Mouse (Mus musculus): ENCODE data around the gene Rasal1. TPM values are rescaled to one million over a fixed set of nuclear protein-coding genes. Genes with fewer than 3 reads are reported as not detected.

The Rasal1 gene
- polyA plus RNA-seq (2014; fragmentation: Illumina TruSeq; extraction: RNeasy Lipid Tissue Mini Kit (QIAGEN cat#74804); ENCODE audit: low read depth, low replicate concordance): not detected

DNA sequence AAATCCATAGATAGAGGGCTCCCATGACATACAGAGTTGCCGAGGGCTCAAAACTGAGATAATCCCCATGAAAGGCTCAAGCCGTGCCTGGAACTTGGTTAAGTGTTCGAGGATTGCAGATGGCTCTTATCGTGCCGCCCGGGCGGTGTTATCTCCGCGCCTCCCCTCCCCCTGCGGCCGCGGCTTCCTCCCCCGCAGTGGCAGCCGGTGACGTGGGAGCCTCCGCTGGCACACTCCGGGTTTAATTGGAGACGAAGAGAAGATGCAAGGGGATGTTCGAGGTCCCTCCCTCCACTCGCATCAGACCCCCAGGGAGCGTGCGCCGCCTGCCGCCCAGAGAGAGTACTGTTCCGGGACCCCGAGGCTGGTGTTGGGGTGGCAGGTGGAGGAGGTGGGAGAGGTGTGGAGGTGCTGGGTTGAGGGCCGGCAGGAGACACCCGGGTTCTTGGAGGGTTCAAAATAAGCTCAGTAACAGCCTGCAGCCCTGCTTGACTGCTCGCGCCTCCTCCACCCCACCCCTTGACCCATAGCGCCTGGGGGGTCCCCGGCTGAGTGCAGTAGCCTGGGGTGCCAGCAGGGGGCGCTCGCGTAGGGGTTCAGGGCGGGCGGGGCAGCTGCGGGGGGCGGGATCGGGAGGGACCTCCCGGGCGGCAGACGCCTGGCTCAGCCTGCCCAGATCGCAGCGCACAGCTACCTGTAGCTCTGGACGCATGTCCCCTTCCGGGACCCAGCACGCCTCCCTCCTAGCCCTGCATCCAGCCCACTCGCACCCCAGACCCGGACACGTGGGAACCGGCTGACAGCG lies at the start of gene Rasal1:
Gene Rasal1, plus strand, starts transcription at position 244 of the 805 bp plus-strand sequence.

DNA sequence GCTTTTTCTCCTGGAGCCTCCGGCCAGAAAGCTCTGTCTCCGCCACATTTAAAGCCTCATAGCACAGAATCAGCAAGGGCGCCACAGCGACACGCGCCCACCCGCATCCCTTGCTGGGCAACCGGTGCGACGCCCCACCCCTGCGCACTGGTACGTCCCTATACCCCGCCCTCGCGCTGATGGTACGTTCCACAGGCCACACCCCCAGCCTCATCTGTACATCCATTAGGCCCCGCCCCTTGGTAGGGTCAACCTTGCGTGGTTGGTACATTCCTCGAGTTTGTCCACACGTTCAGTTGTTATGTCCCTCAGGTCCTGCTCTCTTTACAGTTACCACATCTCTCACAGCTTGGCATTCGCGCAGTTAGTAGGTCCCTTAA lies 36.2 kb upstream of the Rasal1 start, which contains the start of the genes Rita1 and Ddx54:
Gene Rita1, minus strand, starts transcription at position 148 of the 380 bp plus-strand sequence.
Gene Ddx54, plus strand, starts transcription at position 298 of the 380 bp plus-strand sequence.

DNA sequence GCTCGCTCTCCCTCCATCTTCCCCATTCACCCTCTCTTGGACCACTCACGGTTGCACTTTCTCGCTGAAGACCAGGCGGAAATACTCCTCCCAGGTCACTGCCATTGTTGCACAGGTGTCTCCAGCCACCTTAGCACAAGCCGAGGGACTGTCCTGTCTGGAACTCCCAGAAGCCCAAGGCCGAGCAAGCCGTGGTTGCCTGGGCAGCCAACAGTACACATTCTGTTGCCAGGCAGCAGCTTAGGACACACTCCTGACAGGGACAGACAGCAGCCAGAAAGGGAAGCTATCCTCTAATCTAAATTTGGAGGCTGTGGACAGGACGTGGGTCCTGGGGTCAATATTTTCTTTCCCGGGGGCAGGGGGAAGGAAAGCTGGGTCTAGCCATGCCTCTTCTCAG lies 14.5 kb upstream of the Rasal1 start, which contains the start of gene Cfap73:
Gene Cfap73, minus strand, starts transcription at position 105 of the 400 bp plus-strand sequence.

DNA sequence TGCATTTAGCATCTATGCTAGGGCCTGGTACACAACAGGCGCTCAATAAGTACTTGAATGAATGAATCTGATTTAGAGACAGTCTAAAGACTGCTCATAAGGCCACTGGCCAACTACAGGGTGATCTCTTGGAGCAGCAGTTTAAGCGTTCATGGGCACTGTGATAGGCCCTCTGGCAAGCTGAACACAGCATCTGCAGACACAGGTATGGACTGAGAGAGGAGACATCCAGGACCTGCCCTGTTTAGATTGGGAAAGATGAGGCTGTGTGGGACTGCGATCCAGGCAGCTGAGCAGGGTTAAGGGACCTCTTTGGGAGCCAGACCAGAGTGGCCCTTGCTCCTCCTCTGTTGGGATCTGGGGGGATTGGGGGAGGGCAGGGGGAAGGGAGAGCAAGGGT lies 63.2 kb downstream of the Rasal1 start, which contains the start of gene Dtx1:
Gene Dtx1, minus strand, starts transcription at position 101 of the 400 bp plus-strand sequence.

Other genes with a start within 250 kb of the Rasal1 start
- not detected for gene Lhx5, start 217.1 kb upstream of the Rasal1 start, polyA plus RNA-seq (2014; fragmentation: Illumina TruSeq; extraction: RNeasy Lipid Tissue Mini Kit (QIAGEN cat#74804); ENCODE audit: low read depth, low replicate concordance)
- not detected for gene Sdsl, start 176.0 kb upstream of the Rasal1 start, polyA plus RNA-seq (2014; fragmentation: Illumina TruSeq; extraction: RNeasy Lipid Tissue Mini Kit (QIAGEN cat#74804); ENCODE audit: low read depth, low replicate concordance)
- gene Sds, start 172.3 kb upstream of the Rasal1 start, polyA plus RNA-seq (2014; fragmentation: Illumina TruSeq; extraction: RNeasy Lipid Tissue Mini Kit (QIAGEN cat#74804); ENCODE audit: low read depth, low replicate concordance): not detected
- 0.60 TPM for gene Plbd2, start 145.2 kb upstream of the Rasal1 start, polyA plus RNA-seq (2014; fragmentation: Illumina TruSeq; extraction: RNeasy Lipid Tissue Mini Kit (QIAGEN cat#74804); ENCODE audit: low read depth, low replicate concordance)
- 4.9 TPM for gene Slc8b1, start 137.6 kb upstream of the Rasal1 start, polyA plus RNA-seq (2014; fragmentation: Illumina TruSeq; extraction: RNeasy Lipid Tissue Mini Kit (QIAGEN cat#74804); ENCODE audit: low read depth, low replicate concordance)
- 12.1 TPM for gene Tpcn1, start 60.1 kb upstream of the Rasal1 start, polyA plus RNA-seq (2014; fragmentation: Illumina TruSeq; extraction: RNeasy Lipid Tissue Mini Kit (QIAGEN cat#74804); ENCODE audit: low read depth, low replicate concordance)
- gene Iqcd, start 59.8 kb upstream of the Rasal1 start, polyA plus RNA-seq (2014; fragmentation: Illumina TruSeq; extraction: RNeasy Lipid Tissue Mini Kit (QIAGEN cat#74804); ENCODE audit: low read depth, low replicate concordance): 0.25 TPM
- not detected for gene Rita1, start 36.2 kb upstream of the Rasal1 start, polyA plus RNA-seq (2014; fragmentation: Illumina TruSeq; extraction: RNeasy Lipid Tissue Mini Kit (QIAGEN cat#74804); ENCODE audit: low read depth, low replicate concordance)
- gene Ddx54, start 36.1 kb upstream of the Rasal1 start, polyA plus RNA-seq (2014; fragmentation: Illumina TruSeq; extraction: RNeasy Lipid Tissue Mini Kit (QIAGEN cat#74804); ENCODE audit: low read depth, low replicate concordance): 0.73 TPM
- gene Cfap73, start 14.6 kb upstream of the Rasal1 start, polyA plus RNA-seq (2014; fragmentation: Illumina TruSeq; extraction: RNeasy Lipid Tissue Mini Kit (QIAGEN cat#74804); ENCODE audit: low read depth, low replicate concordance): not detected
- gene Dtx1, start 63.1 kb downstream of the Rasal1 start, polyA plus RNA-seq (2014; fragmentation: Illumina TruSeq; extraction: RNeasy Lipid Tissue Mini Kit (QIAGEN cat#74804); ENCODE audit: low read depth, low replicate concordance): not detected
- 2.9 TPM for gene Oas2, start 101.0 kb downstream of the Rasal1 start, polyA plus RNA-seq (2014; fragmentation: Illumina TruSeq; extraction: RNeasy Lipid Tissue Mini Kit (QIAGEN cat#74804); ENCODE audit: low read depth, low replicate concordance)
- 4.9 TPM for gene Oas3, start 128.8 kb downstream of the Rasal1 start, polyA plus RNA-seq (2014; fragmentation: Illumina TruSeq; extraction: RNeasy Lipid Tissue Mini Kit (QIAGEN cat#74804); ENCODE audit: low read depth, low replicate concordance)
- gene Oas1e, start 146.7 kb downstream of the Rasal1 start, polyA plus RNA-seq (2014; fragmentation: Illumina TruSeq; extraction: RNeasy Lipid Tissue Mini Kit (QIAGEN cat#74804); ENCODE audit: low read depth, low replicate concordance): not detected
- 2.3 TPM for gene Oas1c, start 163.7 kb downstream of the Rasal1 start, polyA plus RNA-seq (2014; fragmentation: Illumina TruSeq; extraction: RNeasy Lipid Tissue Mini Kit (QIAGEN cat#74804); ENCODE audit: low read depth, low replicate concordance)
- not detected for gene Oas1f, start 198.6 kb downstream of the Rasal1 start, polyA plus RNA-seq (2014; fragmentation: Illumina TruSeq; extraction: RNeasy Lipid Tissue Mini Kit (QIAGEN cat#74804); ENCODE audit: low read depth, low replicate concordance)
- not detected for gene Oas1h, start 212.6 kb downstream of the Rasal1 start, polyA plus RNA-seq (2014; fragmentation: Illumina TruSeq; extraction: RNeasy Lipid Tissue Mini Kit (QIAGEN cat#74804); ENCODE audit: low read depth, low replicate concordance)
- gene Oas1g, start 238.8 kb downstream of the Rasal1 start, polyA plus RNA-seq (2014; fragmentation: Illumina TruSeq; extraction: RNeasy Lipid Tissue Mini Kit (QIAGEN cat#74804); ENCODE audit: low read depth, low replicate concordance): 17.7 TPM